Mouse (Mus musculus) spleen, adult 10 weeks (tissue): ENCODE results near the gene Lect2. TPM values are rescaled to one million over a fixed set of nuclear protein-coding genes. Genes with fewer than 3 reads are reported as not detected.

Experiments used
- polyA plus RNA-seq: library from polyadenylated mRNA; stranded (reverse); fragments of 350-450 nt; fragmentation: Illumina TruSeq; extraction: RNeasy Lipid Tissue Mini Kit (QIAGEN cat#74804); gene quantifications from one replicate; pipeline ENCODE4 v1.2.3, GENCODE M21; 2015; ENCODE audit warnings: low replicate concordance; ENCODE audit not compliant: insufficient read depth

The Lect2 gene
- polyA plus RNA-seq, result not detected

DNA sequence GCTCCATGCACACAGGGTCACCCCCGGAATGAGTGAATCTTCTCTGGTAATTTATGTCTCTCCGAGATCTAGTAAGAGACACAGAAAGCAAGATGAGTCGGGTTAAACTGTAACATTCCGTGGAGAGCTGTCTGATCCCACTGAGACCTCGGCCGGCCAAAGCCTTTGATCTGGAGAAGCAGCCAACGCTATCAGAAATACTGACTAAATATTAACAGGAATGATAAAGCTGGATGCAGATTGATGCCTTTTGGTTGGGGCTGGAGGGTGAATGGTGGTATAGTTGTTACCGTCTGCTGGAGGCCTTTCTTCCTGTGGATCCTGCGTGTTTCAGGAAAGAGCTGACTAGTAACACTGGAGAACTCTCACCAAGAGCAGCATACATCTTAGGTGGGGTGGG is at the start of gene Lect2:
TSS of gene Lect2 (minus strand) at position 102 of the 400 bp plus-strand sequence.

DNA sequence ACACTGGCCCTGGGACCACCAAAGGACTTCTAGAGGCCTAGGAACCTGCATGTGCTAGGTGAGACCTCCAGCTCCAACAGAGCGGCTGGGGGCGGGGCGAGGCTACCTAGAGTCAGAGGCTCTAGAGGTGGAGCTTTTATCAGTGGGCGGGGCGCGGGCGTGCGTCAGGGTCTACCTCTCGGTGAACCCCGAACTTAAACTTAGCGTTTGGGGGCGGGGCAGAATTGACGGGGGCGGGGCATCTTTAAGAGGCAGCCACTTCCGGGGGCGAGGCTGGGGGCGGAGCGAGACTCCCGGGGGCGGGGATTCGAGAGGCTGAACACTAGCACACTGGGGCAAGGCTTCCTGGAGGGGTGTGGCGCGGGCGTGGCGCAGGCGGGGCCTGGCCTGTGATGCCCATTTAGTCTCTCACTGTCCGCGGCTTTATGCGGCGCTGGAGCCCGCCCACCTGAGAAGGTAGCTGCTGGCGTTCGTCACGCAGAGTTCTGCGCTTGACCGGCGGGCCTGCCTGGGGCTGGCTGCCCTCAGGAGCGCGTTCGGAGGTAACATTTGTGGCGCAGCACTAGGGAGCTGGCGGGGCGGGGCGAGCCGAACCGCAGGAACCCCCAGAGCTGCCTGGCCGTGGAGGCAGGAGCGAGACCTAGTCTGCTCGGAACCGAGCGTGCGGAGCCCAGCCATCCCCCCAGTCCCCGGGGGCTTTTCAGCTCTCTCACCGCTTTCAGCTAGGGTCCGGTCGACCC is 26.1 kb downstream of the Lect2 start, which contains the start of gene Fbxl21:
TSS of gene Fbxl21 (plus strand) at position 392 of the 740 bp plus-strand sequence.

Other genes starting within 250 kb of the Lect2 start
- gene Gm3045, start 121.9 kb downstream of the Lect2 start, polyA plus RNA-seq, result not detected
- gene Slc25a48, start 110.1 kb downstream of the Lect2 start, polyA plus RNA-seq, result not detected
- gene Il9, start 66.3 kb downstream of the Lect2 start, polyA plus RNA-seq, result not detected
- 1.5 TPM for gene Fbxl21, start 26.0 kb downstream of the Lect2 start, polyA plus RNA-seq
- gene Tgfbi, start 61.0 kb upstream of the Lect2 start, polyA plus RNA-seq, result 106 TPM
- gene Smad5, start 154.5 kb upstream of the Lect2 start, polyA plus RNA-seq, result 40.6 TPM
- not detected for gene Gm45623, start 205.3 kb upstream of the Lect2 start, polyA plus RNA-seq